Comparison of ENCODE assay signal across 16 mouse cellular contexts in the genomic region with DNA sequence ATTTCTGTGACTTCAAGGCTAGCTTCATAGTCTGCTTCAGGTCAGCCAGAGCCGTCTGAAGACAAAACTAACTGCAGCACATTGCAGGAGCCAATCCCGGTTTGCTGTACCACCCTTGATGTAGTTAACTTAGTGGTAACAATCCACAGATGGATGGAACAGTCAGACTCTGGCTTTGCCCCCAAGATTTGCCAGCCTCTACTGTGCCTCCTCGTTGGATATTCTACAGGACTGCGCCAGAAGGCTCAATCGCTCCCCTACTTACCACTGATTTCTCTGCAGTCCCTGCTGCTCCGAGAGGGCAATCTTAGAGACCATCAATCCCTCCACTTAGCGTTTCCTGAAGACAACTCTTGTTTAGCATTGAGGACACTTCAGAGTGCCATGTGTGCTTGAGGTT.
"Had no signal": no experiment of that assay in that cellular context is flagged by ENCODE, and none has a peak within 500 bp of the region (broad histone marks: within the 10 kb centered on the region; RNA-seq: fewer than 3 reads in every experiment).

No protein-coding gene starts in this region.

- H3K9ac ChIP-seq: lung, embryonic 15.5 days; midbrain, embryonic 12.5 days; midbrain, embryonic 15.5 days; neural tube, embryonic 12.5 days; stomach, embryonic 15.5 days had no signal

- ATAC-seq: lung, postnatal 0 days; midbrain, embryonic 15.5 days had no signal

- H3K4me3 ChIP-seq: lung, embryonic 15.5 days; megakaryocyte, embryonic 14.5 days; midbrain, embryonic 12.5 days; midbrain, embryonic 15.5 days; neural tube, embryonic 12.5 days; stomach, embryonic 15.5 days had no signal

- H3K27me3 ChIP-seq: lung, embryonic 15.5 days; megakaryocyte, embryonic 14.5 days; midbrain, embryonic 12.5 days; midbrain, embryonic 15.5 days; neural tube, embryonic 12.5 days; stomach, embryonic 15.5 days had no signal

- H3K4me2 ChIP-seq: lung, embryonic 15.5 days; midbrain, embryonic 12.5 days; midbrain, embryonic 15.5 days; neural tube, embryonic 12.5 days; stomach, embryonic 15.5 days had no signal

- H3K4me1 ChIP-seq: lung, embryonic 15.5 days; midbrain, embryonic 12.5 days; neural tube, embryonic 12.5 days had no signal

- H3K36me3 ChIP-seq: lung, embryonic 15.5 days; midbrain, embryonic 12.5 days; midbrain, embryonic 15.5 days; neural tube, embryonic 12.5 days; stomach, embryonic 15.5 days had no signal

- H3K27ac ChIP-seq: lung, embryonic 15.5 days; macrophage; midbrain, embryonic 12.5 days; midbrain, embryonic 15.5 days; neural tube, embryonic 12.5 days; stomach, embryonic 15.5 days; stomach, postnatal 0 days had no signal

- DNase-seq: lung, adult 2 months; lung, postnatal 14 days; lung, postnatal 36 days; right cerebral cortex, postnatal 14 days; thymus, adult 2 months; thymus, postnatal 25 days; thymus, postnatal 4 days had no signal

- H3K9me3 ChIP-seq: lung, embryonic 15.5 days; midbrain, embryonic 12.5 days; midbrain, embryonic 15.5 days; neural tube, embryonic 12.5 days; stomach, embryonic 15.5 days had no signal
